Mouse (Mus musculus) kidney, embryonic 15.5 days (tissue): ENCODE data around the gene Atcay. TPM values are rescaled to one million over a fixed set of nuclear protein-coding genes. Genes with fewer than 3 reads are reported as not detected.

ENCODE experiments used
- microRNA-seq: library from miRNA; unstranded; fragments of <30 nt; microRNA quantifications from one replicate; pipeline ENCODE4, GENCODE M21; 2016
- polyA plus RNA-seq: library from polyadenylated mRNA; unstranded; fragments of >200 nt; fragmentation: Nextera tagmentation; extraction: Ambion mirVana; gene quantifications from 2 replicates; pipeline ENCODE4 v1.2.1, GENCODE M21; 2015

Atcay gene
- polyA plus RNA-seq, 1 experiment from 2014 or later: 0.51 TPM

Small RNAs within 50 kb of the gene (microRNA-seq; reads per million reads assigned to microRNA genes)
- 6.7 reads per million, percentile 26 among the genes with 10 or more reads in this experiment for gene Mir3057

Other genes with a start within 250 kb of the Atcay start
- gene Gng7, start 215.9 kb downstream of the Atcay start, polyA plus RNA-seq: 5.0 and 5.6 TPM in 2 replicates
- 0.19 and 0.23 TPM in 2 replicates for gene Diras1, start 205.2 kb downstream of the Atcay start, polyA plus RNA-seq
- 13.7 and 16.3 TPM in 2 replicates for gene Slc39a3, start 193.4 kb downstream of the Atcay start, polyA plus RNA-seq
- gene Sgta, start 170.7 kb downstream of the Atcay start, polyA plus RNA-seq: 201 and 226 TPM in 2 replicates
- 62.5 and 67.4 TPM in 2 replicates for gene Thop1, start 160.8 kb downstream of the Atcay start, polyA plus RNA-seq
- gene Creb3l3, start 132.0 kb downstream of the Atcay start, polyA plus RNA-seq: 0.64 and 0.77 TPM in 2 replicates
- gene Map2k2, start 124.9 kb downstream of the Atcay start, polyA plus RNA-seq: 182 and 202 TPM in 2 replicates
- 25.6 and 26.6 TPM in 2 replicates for gene Zbtb7a, start 95.6 kb downstream of the Atcay start, polyA plus RNA-seq
- 48.6 and 51.2 TPM in 2 replicates for gene Pias4, start 62.9 kb downstream of the Atcay start, polyA plus RNA-seq
- gene Eef2, start 54.2 kb downstream of the Atcay start, polyA plus RNA-seq: 563 and 597 TPM in 2 replicates
- gene Dapk3, start 47.8 kb downstream of the Atcay start, polyA plus RNA-seq: 41.0 and 47.9 TPM in 2 replicates
- not detected in 2 replicates for gene 4930442H23Rik, start 47.0 kb downstream of the Atcay start, polyA plus RNA-seq
- 0.18 TPM in 1 of 2 replicates, not detected in the other for gene Nmrk2, start 28.8 kb downstream of the Atcay start, polyA plus RNA-seq
- 6.8 and 7.3 TPM in 2 replicates for gene Zfr2, start 2.3 kb upstream of the Atcay start, polyA plus RNA-seq
- 5.8 and 6.8 TPM in 2 replicates for gene Matk, start 22.1 kb upstream of the Atcay start, polyA plus RNA-seq
- 230 and 244 TPM in 2 replicates for gene Mrpl54, start 36.1 kb upstream of the Atcay start, polyA plus RNA-seq
- gene Apba3, start 36.1 kb upstream of the Atcay start, polyA plus RNA-seq: 59.7 and 63.4 TPM in 2 replicates
- 15.9 and 18.1 TPM in 2 replicates for gene Tjp3, start 60.7 kb upstream of the Atcay start, polyA plus RNA-seq
- 51.0 and 61.3 TPM in 2 replicates for gene Pip5k1c, start 62.1 kb upstream of the Atcay start, polyA plus RNA-seq
- gene Cactin, start 90.3 kb upstream of the Atcay start, polyA plus RNA-seq: 38.8 and 44.2 TPM in 2 replicates
- 14.4 and 18.3 TPM in 2 replicates for gene Tbxa2r, start 97.9 kb upstream of the Atcay start, polyA plus RNA-seq
- gene Gipc3, start 112.4 kb upstream of the Atcay start, polyA plus RNA-seq: 0.08 TPM in 1 of 2 replicates, not detected in the other
- 87.0 and 94.6 TPM in 2 replicates for gene Hmg20b, start 119.6 kb upstream of the Atcay start, polyA plus RNA-seq
- 10.3 and 11.5 TPM in 2 replicates for gene Mfsd12, start 126.7 kb upstream of the Atcay start, polyA plus RNA-seq
- 0.62 and 1.6 TPM in 2 replicates for gene 4930404N11Rik, start 135.0 kb upstream of the Atcay start, polyA plus RNA-seq
- 105 and 114 TPM in 2 replicates for gene Fzr1, start 147.7 kb upstream of the Atcay start, polyA plus RNA-seq
- 79.7 and 82.2 TPM in 2 replicates for gene Dohh, start 153.6 kb upstream of the Atcay start, polyA plus RNA-seq
- 2.5 and 4.1 TPM in 2 replicates for gene Gm48551, start 153.6 kb upstream of the Atcay start, polyA plus RNA-seq
- 1.6 and 2.1 TPM in 2 replicates for gene Gm48552, start 158.2 kb upstream of the Atcay start, polyA plus RNA-seq
- 26.0 and 29.4 TPM in 2 replicates for gene Smim24, start 162.2 kb upstream of the Atcay start, polyA plus RNA-seq
- 67.9 and 84.5 TPM in 2 replicates for gene Nfic, start 224.8 kb upstream of the Atcay start, polyA plus RNA-seq